In genomic region chr14:19705649-19706048, GRCm38 (mm10) we compare ENCODE assay signal across 8 mouse cellular contexts. TPM values are rescaled to one million over a fixed set of nuclear protein-coding genes. Genes with fewer than 3 reads are reported as not detected.
DNase-seq lines count a peak whose midpoint lies in the region; ATAC-seq and TF ChIP-seq lines count a peak whose summit lies in the region.

No protein-coding gene starts in this region.

- H3K36me3 ChIP-seq in ES-Bruce4 (ENCODE audit: control insufficient read depth, insufficient read depth, low read length, poor library complexity, severe bottlenecking), result no peaks in the 10 kb centered on the region
- H3K36me3 ChIP-seq in hindbrain, embryonic 11.5 days (ENCODE audit: control insufficient read depth, insufficient read depth, low read length), result no peaks in the 10 kb centered on the region

- H3K9ac ChIP-seq in ES-Bruce4 (ENCODE audit: low read depth, poor library complexity, severe bottlenecking), result no peak overlapping the region
- no peak overlapping the region for H3K9ac ChIP-seq in hindbrain, embryonic 11.5 days (ENCODE audit: low read depth, low read length)

- peak; percentile 13 for DNase-seq in cerebellum, adult 8-10 months
- DNase-seq in frontal cortex, postnatal 10 days (ENCODE audit: low spot score in 2 of 2), result peak; percentile 56 to 74
- DNase-seq in hindbrain, embryonic 11.5 days (ENCODE audit: low spot score), result peak; percentile 82
- peak; percentile 79 to 86 for DNase-seq in layer of hippocampus, postnatal 10 days (ENCODE audit: low spot score in 2 of 2)
- peak; percentile 69 for DNase-seq in lung, postnatal 25 days (ENCODE audit: low spot score)
- peak; percentile 13 for DNase-seq in retina, adult 2 months (ENCODE audit: low read depth, low spot score)
- peak; percentile 77 for DNase-seq in thymus, postnatal 14 days

- H3K27me3 ChIP-seq in ES-Bruce4 (ENCODE audit: control insufficient read depth, insufficient read depth, low read length, poor library complexity, severe bottlenecking), result no peaks in the 10 kb centered on the region
- H3K27me3 ChIP-seq in hindbrain, embryonic 11.5 days (ENCODE audit: control insufficient read depth, insufficient read depth, low read length), result no peaks in the 10 kb centered on the region; the same call in 1 of the 2 replicates

- TF ChIP-seq CTCF in ES-Bruce4 (IDR thresholded peaks at IDR 0.05; ENCODE audit: low read depth, low read length), result peak; percentile 81

- H3K9me3 ChIP-seq in ES-Bruce4 (replicated peaks; ENCODE audit: control insufficient read depth, insufficient read depth, low read length, poor library complexity, severe bottlenecking), result no peaks in the 10 kb centered on the region
- no peaks in the 10 kb centered on the region for H3K9me3 ChIP-seq in hindbrain, embryonic 11.5 days (ENCODE audit: control insufficient read depth, low read length)

- no peak overlapping the region for H3K4me3 ChIP-seq in ES-Bruce4 (ENCODE audit: low read depth, low read length)
- no peak overlapping the region for H3K4me3 ChIP-seq in hindbrain, embryonic 11.5 days (ENCODE audit: low read depth, low read length)

- no peak overlapping the region for H3K27ac ChIP-seq in ES-Bruce4 (ENCODE audit: insufficient read depth, low read length)
- no peak overlapping the region for H3K27ac ChIP-seq in hindbrain, embryonic 11.5 days (ENCODE audit: low read depth, low read length)

- no peak for TF ChIP-seq POLR2A in ES-Bruce4 (IDR thresholded peaks at IDR 0.05; ENCODE audit: insufficient read depth, low read length)

- no peak for TF ChIP-seq EP300 in ES-Bruce4 (IDR thresholded peaks at IDR 0.05; ENCODE audit: insufficient read depth, low read depth, low read length)

- WGBS in hindbrain, embryonic 11.5 days, result 10% methylated on average over 16 of the region's 16 CpGs

- peaks cover 5% of the 10 kb centered on the region for H3K4me1 ChIP-seq in ES-Bruce4 (ENCODE audit: control insufficient read depth, insufficient read depth, low read length)
- peaks cover 2% of the 10 kb centered on the region; the same call in 1 of the 2 replicates for H3K4me1 ChIP-seq in hindbrain, embryonic 11.5 days (replicated peaks; ENCODE audit: control insufficient read depth, insufficient read depth, low read length)

- H3K4me2 ChIP-seq in hindbrain, embryonic 11.5 days (replicated peaks; ENCODE audit: low read depth, low read length), result no peak overlapping the region

- ATAC-seq in hindbrain, embryonic 11.5 days (ENCODE audit: low FRiP score), result peak; percentile 79

RNA-seq across cellular contexts. Expression of gene Nid2, which starts 45.4 kb away (rescaled TPM):
- polyA plus RNA-seq in ES-Bruce4 (2011; ENCODE audit: insufficient read depth, insufficient read length, low read depth, missing spikeins), result 125 and 133 TPM in 2 replicates
- polyA plus RNA-seq in hindbrain, embryonic 11.5 days (2014; fragmentation: Nextera tagmentation; extraction: Ambion mirVana), result 32.9 and 34.6 TPM in 2 replicates
- total RNA-seq in layer of hippocampus, postnatal 10 days (2021), result 10 to 100 TPM; 18.0 to 26.5 TPM

Comparison
In these comparisons a context has a peak if more than half of its experiments do, and no peak if none do; other contexts are left out.
1. DNase-seq: peak in every context shown above with its lines; median percentile 82 in layer of hippocampus, postnatal 10 days; 82 in hindbrain, embryonic 11.5 days; 77 in thymus, postnatal 14 days; 69 in lung, postnatal 25 days; 65 in frontal cortex, postnatal 10 days; 13 in cerebellum, adult 8-10 months; 13 in retina, adult 2 months.